Mouse (Mus musculus) left cerebral cortex, postnatal 4 days (tissue): Measurements from ENCODE around the gene Gm3045. TPM values are rescaled to one million over a fixed set of nuclear protein-coding genes. Genes with fewer than 3 reads are reported as not detected.

Source experiments
- DNase-seq: peaks from one replicate; pipeline ENCODE4 v3.0.0-alpha.2; 2022
- intact Hi-C: fragments of 180-260 bp; cut with DNase I; formaldehyde crosslinking; loops from one replicate; pipeline ENCODE4 v1.15.1; 2025
- total RNA-seq, 2 experiments: library from RNA; stranded (reverse); gene quantifications; 2 replicates each; pipeline ENCODE4 v1.2.3; 2021

The Gm3045 gene
- total RNA-seq, 2 experiments from 2014 or later = not detected

- intact Hi-C loops = no loop called here
- DNase-seq = peak; percentile 67
Measured at GRCm38 (mm10) chr13:56435615-56436287, 9.4 kb downstream of the Gm3045 start.

- DNase-seq = no peak
- intact Hi-C loops = no loop called here
Measured at GRCm38 (mm10) chr13:56438211-56439075, 12.0 kb downstream of the Gm3045 start, which contains the start of gene Slc25a48. Slc25a48 (plus strand) TSS chr13:56438355.

GRCm38 (mm10) chr13:56443411-56443810, 17.0 kb downstream of the Gm3045 start:
- intact Hi-C loops = no loop called here
- DNase-seq = no peak

- intact Hi-C loops = no loop called here
- DNase-seq = no peak
Measured at GRCm38 (mm10) chr13:56444112-56444511, 17.7 kb downstream of the Gm3045 start.

- DNase-seq = no peak
- intact Hi-C loops = no loop called here
Measured at GRCm38 (mm10) chr13:56444996-56445395, 18.6 kb downstream of the Gm3045 start.

- intact Hi-C loops = no loop called here
- DNase-seq = peak; percentile 93
Measured at GRCm38 (mm10) chr13:56449239-56450030, 23.0 kb downstream of the Gm3045 start.

GRCm38 (mm10) chr13:56450035-56450434, 23.6 kb downstream of the Gm3045 start:
- no peak for DNase-seq
- intact Hi-C loops = no loop called here

GRCm38 (mm10) chr13:56458001-56458400, 31.6 kb downstream of the Gm3045 start:
- DNase-seq = no peak
- intact Hi-C loops = no loop called here

- no peak for DNase-seq
- intact Hi-C loops = no loop called here
Measured at GRCm38 (mm10) chr13:56461460-56461859, 35.1 kb downstream of the Gm3045 start.

- intact Hi-C loops = no loop called here
- no peak for DNase-seq
Measured at GRCm38 (mm10) chr13:56462791-56463190, 36.4 kb downstream of the Gm3045 start.

- DNase-seq = peak; percentile 57
- intact Hi-C loops = no loop called here
Measured at GRCm38 (mm10) chr13:56463261-56463660, 36.9 kb downstream of the Gm3045 start.

- intact Hi-C loops = no loop called here
- DNase-seq = no peak
Measured at GRCm38 (mm10) chr13:56463750-56464149, 37.4 kb downstream of the Gm3045 start.

GRCm38 (mm10) chr13:56467786-56468185, 41.4 kb downstream of the Gm3045 start:
- intact Hi-C loops = no loop called here
- DNase-seq = no peak

- intact Hi-C loops = no loop called here
- DNase-seq = no peak
Measured at GRCm38 (mm10) chr13:56468536-56468935, 42.1 kb downstream of the Gm3045 start.

- no peak for DNase-seq
- intact Hi-C loops = loop anchor here (10.0 kb wide), 2 partner anchors 254 to 334 kb away; no protein-coding TSS in a partner anchor
Measured at GRCm38 (mm10) chr13:56471211-56471610, 44.8 kb downstream of the Gm3045 start.

- DNase-seq = no peak
Measured at GRCm38 (mm10) chr13:56471951-56472350, 45.6 kb downstream of the Gm3045 start.

GRCm38 (mm10) chr13:56472661-56473060, 46.3 kb downstream of the Gm3045 start:
- intact Hi-C loops = loop anchor here (10.0 kb wide), 2 partner anchors 252 to 332 kb away; no protein-coding TSS in a partner anchor

More at GRCm38 (mm10) chr13:56471951-56472350, 45.6 kb downstream of the Gm3045 start:
- intact Hi-C loops = loop anchor here (10.0 kb wide), 2 partner anchors 253 to 333 kb away; no protein-coding TSS in a partner anchor

GRCm38 (mm10) chr13:56475363-56475762, 49.0 kb downstream of the Gm3045 start:
- intact Hi-C loops = loop anchor here (5.0 to 10.0 kb wide), 4 partner anchors 77 to 792 kb away; no protein-coding TSS in a partner anchor
- DNase-seq = peak; percentile 38

More at GRCm38 (mm10) chr13:56472661-56473060, 46.3 kb downstream of the Gm3045 start:
- DNase-seq = no peak

GRCm38 (mm10) chr13:56476790-56477189, 50.4 kb downstream of the Gm3045 start:
- no peak for DNase-seq
- intact Hi-C loops = loop anchor here (5.0 to 10.0 kb wide), 4 partner anchors 76 to 791 kb away; no protein-coding TSS in a partner anchor

GRCm38 (mm10) chr13:56477271-56477670, 50.9 kb downstream of the Gm3045 start:
- peak; percentile 22 for DNase-seq
- intact Hi-C loops = loop anchor here (5.0 to 10.0 kb wide), 4 partner anchors 75 to 790 kb away; no protein-coding TSS in a partner anchor
